Mouse (Mus musculus): ENCODE measurements around the gene Gapvd1.

Gapvd1 gene

DNA sequence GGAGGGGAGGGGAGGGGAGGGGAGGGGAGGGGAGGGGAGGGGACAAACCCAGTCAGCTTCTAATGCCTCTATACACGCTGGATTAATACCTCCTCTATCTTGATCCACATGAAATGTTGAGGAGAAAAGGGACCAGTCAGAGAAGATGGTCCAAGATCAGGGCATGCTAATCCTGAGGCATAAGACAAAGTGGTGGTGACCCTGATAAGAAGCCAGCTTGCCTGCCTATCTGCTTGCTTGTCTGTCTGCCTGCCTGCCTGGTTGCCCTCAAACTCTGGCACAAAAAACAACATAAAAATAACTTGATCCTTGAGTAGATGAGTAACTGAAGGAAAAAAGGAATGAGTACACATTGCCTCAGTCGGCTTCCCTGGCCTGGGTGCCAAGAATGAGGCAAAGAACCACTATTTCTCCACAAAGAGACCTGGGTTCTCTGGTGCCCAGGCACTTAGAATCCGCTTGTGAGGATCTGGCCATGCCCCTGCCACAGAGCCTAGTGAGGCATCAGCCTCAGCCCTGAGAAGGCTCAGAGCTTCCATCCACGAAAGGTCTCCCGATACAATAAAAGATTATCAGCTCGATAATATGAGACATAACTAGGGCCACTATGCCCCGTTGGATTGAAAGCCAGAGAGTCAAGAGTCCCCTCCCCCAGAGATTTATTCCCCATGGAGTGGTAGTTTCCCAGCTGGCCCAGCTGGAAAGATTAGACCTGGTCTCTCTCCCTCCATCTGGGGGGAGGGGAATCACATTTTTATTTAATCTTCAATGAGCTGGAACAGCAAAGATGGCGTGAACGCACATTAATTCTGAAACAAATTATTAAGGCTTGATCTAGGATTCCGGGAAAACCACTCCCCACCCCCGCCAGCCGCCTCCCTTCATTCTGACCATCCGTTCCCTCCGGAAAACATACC lies 119.5 kb downstream of the Gapvd1 start:
- no peak for DNase-seq (ENCODE audit: extremely low spot score)

- no peak for DNase-seq (ENCODE audit: extremely low spot score)
Measured at GRCm38 (mm10) chr2:34632051-34632450, 123.0 kb downstream of the Gapvd1 start.

DNA sequence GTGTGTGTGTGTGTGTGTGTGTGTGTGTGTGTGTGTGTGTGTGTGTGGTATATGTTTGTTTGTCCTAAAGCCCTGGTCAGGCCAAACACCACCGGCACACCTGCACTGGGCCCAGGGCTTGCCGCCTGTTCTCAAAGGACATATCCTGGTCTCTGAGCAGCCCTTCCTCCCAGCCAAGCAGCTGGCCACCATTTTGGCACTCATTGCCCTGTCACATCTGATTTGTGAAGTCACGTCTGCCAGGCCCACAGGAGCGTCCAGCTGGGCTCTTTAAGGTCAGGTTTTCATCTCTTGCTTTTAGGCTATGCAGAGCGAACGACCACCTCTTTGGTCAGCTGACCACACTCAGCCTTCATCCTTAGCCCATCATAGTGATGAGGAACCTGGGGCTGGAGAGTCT lies 124.6 kb downstream of the Gapvd1 start:
- no peak for DNase-seq (ENCODE audit: extremely low spot score)

DNA sequence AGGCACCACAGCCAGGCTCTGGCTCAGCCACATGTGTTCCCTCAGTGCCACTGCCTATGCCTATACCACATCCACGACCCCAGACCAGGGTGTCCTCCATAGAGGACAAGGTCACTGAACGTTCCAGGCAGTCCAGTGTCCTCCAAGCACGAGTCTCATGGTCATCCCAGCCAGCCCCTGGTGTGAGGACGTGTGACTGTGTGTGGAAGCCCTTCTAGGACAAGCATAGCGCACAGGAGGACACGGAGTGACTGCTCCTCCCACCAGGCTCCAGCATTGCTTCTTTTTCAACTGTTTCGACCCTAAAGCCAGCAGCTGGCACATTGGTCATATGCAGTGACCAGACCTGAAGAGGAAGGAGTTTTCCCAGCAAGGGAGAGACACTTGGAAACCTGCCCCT lies 125.3 kb downstream of the Gapvd1 start:
- no peak for DNase-seq (ENCODE audit: extremely low spot score)

- DNase-seq (ENCODE audit: extremely low spot score) = no peak
Measured at GRCm38 (mm10) chr2:34628903-34629540, 126.0 kb downstream of the Gapvd1 start.

GRCm38 (mm10) chr2:34627328-34628226 lies 127.5 kb downstream of the Gapvd1 start:
- DNase-seq (ENCODE audit: extremely low spot score) = no peak
